Mouse (Mus musculus) hindbrain, postnatal 0 days (tissue): Measurements from ENCODE around the gene Gpr87. TPM values are rescaled to one million over a fixed set of nuclear protein-coding genes. Genes with fewer than 3 reads are reported as not detected.

Experiments used
- ATAC-seq: fragments of 200-750 bp; cut with Nextera tagmentation; 2 replicates; pipeline ENCODE4 v1.8.0; 2017; ENCODE audit warnings: mild to moderate bottlenecking, moderate TSS enrichment, moderate library complexity
- DNase-seq: peaks from one replicate; pipeline ENCODE4 v3.0.0-alpha.2; 2015; ENCODE audit warnings: low spot score
- H3K27ac ChIP-seq: fragments of 300-500 bp; sonication (generic); 2 replicates; pipeline ENCODE4 v1.5.1; 2014; ENCODE audit warnings: mild to moderate bottlenecking
- H3K27me3 ChIP-seq: fragments of 300-500 bp; sonication (generic); 2 replicates; pipeline ENCODE4 v1.6.1; 2014; ENCODE audit warnings: low read length, mixed read lengths; ENCODE audit not compliant: insufficient read depth
- H3K36me3 ChIP-seq: fragments of 300-500 bp; sonication (generic); 2 replicates; pipeline ENCODE4 v1.6.1; 2014; ENCODE audit warnings: low read length, mixed read lengths; ENCODE audit not compliant: insufficient read depth
- H3K4me1 ChIP-seq: fragments of 300-500 bp; sonication (generic); 2 replicates; pipeline ENCODE4 v1.6.1; 2014; ENCODE audit warnings: antibody characterized with exemption, low read length, mixed read lengths; ENCODE audit not compliant: insufficient read depth
- H3K4me2 ChIP-seq: fragments of 300-500 bp; sonication (generic); 2 replicates; pipeline ENCODE4 v1.6.1; 2014; ENCODE audit warnings: low read depth, mild to moderate bottlenecking, low read length, moderate library complexity, mixed read lengths
- H3K4me3 ChIP-seq: fragments of 300-500 bp; sonication (generic); 2 replicates; pipeline ENCODE4 v1.5.1; 2014; ENCODE audit warnings: low read length
- H3K9ac ChIP-seq: fragments of 300-500 bp; sonication (generic); replicated peaks from 2 replicates; pipeline ENCODE4 v1.6.1; 2014; ENCODE audit warnings: mild to moderate bottlenecking, low read length, moderate library complexity, mixed read lengths
- H3K9me3 ChIP-seq: fragments of 300-500 bp; sonication (generic); 2 replicates; pipeline ENCODE4 v1.6.1; 2016; ENCODE audit warnings: low read length, mixed read lengths
- CTCF ChIP-seq: IDR thresholded peaks from 2 replicates; pipeline ENCODE4 v1.5.1; 2016; ENCODE audit warnings: antibody characterized with exemption, control low read depth, low read depth
- WGBS: fragments of 180-500 bp; shearing (Covaris S2); extraction: QIAGEN DNeasy Blood & Tissue Kit; methylation state at CpG from one replicate; pipeline ENCODE4 v1.1.7; 2014; 5-methylcytosine and 5-hydroxymethylcytosine counted together
- polyA plus RNA-seq: library from polyadenylated mRNA; unstranded; fragments of >200 nt; fragmentation: Nextera tagmentation; extraction: Ambion mirVana; gene quantifications from 2 replicates; pipeline ENCODE4 v1.2.1, GENCODE M21; 2015
- total RNA-seq: library from RNA; depleted of rRNA; stranded (reverse); fragments of >200 nt; gene quantifications from 2 replicates; pipeline ENCODE4 v1.2.3, GENCODE M21; 2014

The Gpr87 gene
- total and polyA plus RNA-seq, 2 experiments from 2014 or later, result 0.13 TPM; not detected in 1

- H3K9me3 ChIP-seq, result no peaks in the 10 kb centered on the region
- no peaks in the 10 kb centered on the region for H3K36me3 ChIP-seq
- DNase-seq, result peak; percentile 88
- H3K4me2 ChIP-seq, result no peak overlapping the region
- ATAC-seq, result peak; percentile 72; the same call in 1 of the 2 replicates
- H3K4me3 ChIP-seq, result no peak overlapping the region
- TF ChIP-seq CTCF, result peak; percentile 84
- H3K27ac ChIP-seq, result no peak overlapping the region
- H3K9ac ChIP-seq, result no peak overlapping the region
- H3K27me3 ChIP-seq, result no peaks in the 10 kb centered on the region
- H3K4me1 ChIP-seq, result no peaks in the 10 kb centered on the region
- WGBS, result 65% methylated on average over 4 of the region's 4 CpGs
Observed at GRCm38 (mm10) chr3:59208650-59209548, 14.0 kb upstream of the Gpr87 start.

GRCm38 (mm10) chr3:59205941-59206340, 11.0 kb upstream of the Gpr87 start:
- Histone ChIP-seq H3K27me3 (no peaks in the 10 kb centered on the region), H3K4me1 (no peaks in the 10 kb centered on the region), H3K9me3 (no peaks in the 10 kb centered on the region), H3K27ac (no peak overlapping the region), H3K4me2 (no peak overlapping the region), H3K9ac (no peak overlapping the region), H3K4me3 (no peak overlapping the region), H3K36me3 (no peaks in the 10 kb centered on the region)
- ATAC-seq (no peak), DNase-seq (no peak)
- TF ChIP-seq CTCF, result no peak
- WGBS, result 74% methylated on average over 4 of the region's 4 CpGs

GRCm38 (mm10) chr3:59204719-59205503, 10.0 kb upstream of the Gpr87 start:
- Histone ChIP-seq H3K4me2 (no peak overlapping the region), H3K9ac (no peak overlapping the region), H3K4me1 (no peaks in the 10 kb centered on the region), H3K27ac (no peak overlapping the region), H3K9me3 (no peaks in the 10 kb centered on the region), H3K4me3 (no peak overlapping the region), H3K36me3 (no peaks in the 10 kb centered on the region), H3K27me3 (no peaks in the 10 kb centered on the region)
- ATAC-seq (no peak), DNase-seq (no peak)
- TF ChIP-seq CTCF, result no peak
- 88% methylated on average over 11 of the region's 11 CpGs for WGBS

- Histone ChIP-seq H3K27me3 (no peaks in the 10 kb centered on the region), H3K4me3 (no peak overlapping the region), H3K9ac (no peak overlapping the region), H3K4me2 (no peak overlapping the region), H3K27ac (no peak overlapping the region), H3K4me1 (no peaks in the 10 kb centered on the region), H3K9me3 (no peaks in the 10 kb centered on the region), H3K36me3 (no peaks in the 10 kb centered on the region)
- 83% methylated on average over 8 of the region's 8 CpGs for WGBS
- TF ChIP-seq CTCF, result no peak
- DNase-seq (no peak), ATAC-seq (no peak)
Observed at GRCm38 (mm10) chr3:59203802-59204520, 9.1 kb upstream of the Gpr87 start.

- H3K9me3 ChIP-seq, result no peaks in the 10 kb centered on the region
- H3K4me2 ChIP-seq, result no peak overlapping the region
- no peaks in the 10 kb centered on the region for H3K36me3 ChIP-seq
- H3K4me1 ChIP-seq, result no peaks in the 10 kb centered on the region
- H3K27me3 ChIP-seq, result no peaks in the 10 kb centered on the region
- H3K4me3 ChIP-seq, result no peak overlapping the region
- WGBS, result 72% methylated on average over 4 of the region's 4 CpGs
- no peak for DNase-seq
- no peak overlapping the region for H3K27ac ChIP-seq
- no peak for ATAC-seq
- no peak overlapping the region for H3K9ac ChIP-seq
- no peak for TF ChIP-seq CTCF
Observed at GRCm38 (mm10) chr3:59197329-59197948, 2.5 kb upstream of the Gpr87 start.

GRCm38 (mm10) chr3:59194099-59194498, 805 bp downstream of the Gpr87 start:
- Histone ChIP-seq H3K36me3 (no peaks in the 10 kb centered on the region), H3K27me3 (no peaks in the 10 kb centered on the region), H3K27ac (no peak overlapping the region), H3K9ac (no peak overlapping the region), H3K4me1 (no peaks in the 10 kb centered on the region), H3K9me3 (no peaks in the 10 kb centered on the region), H3K4me2 (no peak overlapping the region), H3K4me3 (no peak overlapping the region)
- WGBS, result 92% methylated on average over 7 of the region's 7 CpGs
- DNase-seq (no peak), ATAC-seq (no peak)
- TF ChIP-seq CTCF, result no peak
